Mouse (Mus musculus): ENCODE data around the gene Garnl3.

Gene Garnl3

GRCm38 (mm10) chr2:33131500-33132092 lies at the start of gene Garnl3:
Garnl3 (minus strand) TSS chr2:33131654.
- DNase-seq, result peak; percentile 61

- no peak for DNase-seq
These were observed 48.6 kb upstream of the Garnl3 start for GRCm38 (mm10) chr2:33179930-33180630.

DNA sequence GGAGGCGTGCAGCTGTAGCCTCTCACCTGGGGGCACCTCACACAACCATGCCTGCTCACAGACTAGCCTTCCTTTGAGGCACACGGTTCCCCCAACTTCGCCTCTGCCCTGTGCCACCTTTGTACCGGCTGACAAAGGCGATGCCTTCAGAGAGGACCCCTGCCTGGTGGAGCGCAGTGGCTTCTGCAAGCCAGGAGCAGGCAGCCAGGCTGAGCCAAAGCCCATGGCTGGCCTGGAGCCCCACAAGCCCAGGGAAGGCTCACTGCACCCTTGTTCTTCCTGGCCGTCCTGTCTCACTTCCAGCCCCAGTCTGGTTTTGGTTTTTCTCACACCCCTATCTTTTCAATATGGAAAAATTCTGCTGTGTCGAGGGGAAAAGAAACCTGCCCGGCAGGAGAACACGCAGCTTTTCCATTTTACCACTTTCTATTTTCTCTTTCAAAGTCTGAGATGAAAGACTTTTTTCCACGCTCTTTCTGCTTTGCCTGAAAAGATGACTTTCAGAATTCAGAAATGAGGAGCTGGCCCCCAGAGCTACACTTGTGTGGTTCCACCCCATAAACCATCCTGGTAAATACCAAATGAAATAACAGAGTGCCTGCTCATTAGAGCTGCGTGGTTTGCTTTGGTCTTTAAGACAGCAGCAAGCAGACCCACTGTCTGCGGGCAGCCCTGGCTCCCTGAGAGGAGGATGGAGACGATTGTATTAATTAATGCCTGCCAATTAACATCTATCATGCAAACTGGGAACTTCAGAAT lies 47.9 kb upstream of the Garnl3 start:
- no peak for DNase-seq

DNA sequence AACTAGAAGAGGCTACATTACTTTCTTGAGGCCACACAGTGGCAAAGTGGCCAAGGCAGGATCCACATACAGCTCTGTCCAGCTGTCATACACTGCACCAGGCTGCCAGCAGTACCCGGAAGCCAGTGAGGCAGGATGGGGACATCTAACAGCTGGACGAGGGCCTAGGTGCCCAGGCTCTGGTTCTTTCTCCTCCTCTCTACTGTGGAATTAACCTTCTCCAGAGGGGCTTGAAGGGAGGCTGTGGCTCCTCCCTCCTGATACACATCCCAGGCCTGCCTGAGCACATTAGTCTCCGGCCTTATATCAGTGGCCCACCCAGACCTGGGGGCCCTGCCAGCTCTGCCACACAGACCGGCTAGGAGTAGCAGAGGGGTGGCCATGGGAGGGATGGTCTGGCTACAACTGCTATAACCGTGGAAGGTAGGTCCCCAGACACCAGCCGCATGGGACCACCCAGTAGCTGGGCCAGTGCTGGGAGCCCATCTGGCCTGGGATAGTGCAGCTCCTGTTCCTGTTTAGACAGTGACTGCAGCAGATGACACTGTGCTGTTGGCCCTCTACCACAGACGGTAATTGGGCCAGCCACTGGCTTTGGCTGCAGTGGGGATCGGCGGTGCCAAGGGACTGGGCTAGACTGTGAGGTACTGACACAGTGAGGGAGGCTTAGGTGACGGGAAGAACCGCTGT lies 46.9 kb upstream of the Garnl3 start:
- no peak for DNase-seq

DNA sequence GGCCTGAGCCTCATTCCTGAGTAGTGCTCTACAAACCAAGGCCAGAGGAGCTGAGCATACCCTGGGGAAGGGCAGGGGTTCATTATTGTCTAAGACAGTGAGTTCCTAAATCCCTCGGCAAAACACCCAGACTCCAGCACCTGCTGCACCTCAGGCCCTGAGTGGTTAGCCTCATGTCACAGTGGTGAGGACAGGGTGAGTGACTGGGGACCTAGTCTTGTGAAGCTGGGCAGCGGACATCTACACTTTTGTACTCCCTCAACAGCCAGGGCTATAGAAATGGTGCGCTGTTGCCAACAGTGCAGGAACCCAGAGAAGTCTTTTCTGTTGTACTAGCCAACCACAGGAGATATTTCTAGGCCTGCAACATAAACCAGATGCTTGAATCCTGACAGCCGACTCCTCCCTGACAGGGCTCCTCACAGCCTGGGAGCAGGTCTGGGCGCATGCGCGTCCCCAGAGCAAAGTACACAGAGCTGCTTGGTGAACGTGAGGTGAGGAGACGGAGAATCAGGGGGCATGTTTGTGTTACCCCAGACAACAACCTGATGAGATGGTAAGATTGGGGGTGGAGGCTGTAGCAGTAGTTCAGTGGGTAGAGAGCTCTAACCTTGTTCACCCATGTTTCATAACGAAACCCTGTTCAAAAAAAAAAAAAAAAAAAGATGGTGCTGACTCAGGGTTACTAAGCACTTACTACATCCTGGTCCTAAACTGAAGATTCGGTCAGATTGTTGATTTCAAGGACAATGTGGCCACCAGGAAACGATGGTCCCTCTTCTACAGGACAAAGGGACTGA lies 46.2 kb upstream of the Garnl3 start:
- no peak for DNase-seq

GRCm38 (mm10) chr2:33176921-33177320 lies 45.5 kb upstream of the Garnl3 start:
- DNase-seq, result no peak

DNA sequence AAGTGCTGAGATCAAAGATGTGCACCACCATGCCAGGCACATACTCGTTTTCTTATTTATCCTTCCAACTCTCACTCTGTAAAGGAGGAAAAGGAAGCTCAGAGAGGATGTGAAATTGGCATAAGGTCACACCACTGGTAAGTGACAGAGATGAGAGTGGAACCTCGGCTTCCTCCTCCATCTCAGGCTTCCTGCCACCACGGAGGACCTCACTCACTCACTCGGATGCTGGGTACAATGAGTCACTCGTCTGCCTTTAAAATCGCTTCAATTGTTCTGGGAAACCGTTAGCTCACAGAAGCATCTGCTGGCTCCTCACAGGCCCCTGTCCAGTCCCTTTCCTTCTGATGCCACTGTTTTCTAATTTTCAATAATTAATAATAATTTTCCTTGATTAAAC lies 45.1 kb upstream of the Garnl3 start:
- DNase-seq, result no peak

- DNase-seq, result no peak
These were observed 42.2 kb upstream of the Garnl3 start for GRCm38 (mm10) chr2:33173686-33174085.

DNA sequence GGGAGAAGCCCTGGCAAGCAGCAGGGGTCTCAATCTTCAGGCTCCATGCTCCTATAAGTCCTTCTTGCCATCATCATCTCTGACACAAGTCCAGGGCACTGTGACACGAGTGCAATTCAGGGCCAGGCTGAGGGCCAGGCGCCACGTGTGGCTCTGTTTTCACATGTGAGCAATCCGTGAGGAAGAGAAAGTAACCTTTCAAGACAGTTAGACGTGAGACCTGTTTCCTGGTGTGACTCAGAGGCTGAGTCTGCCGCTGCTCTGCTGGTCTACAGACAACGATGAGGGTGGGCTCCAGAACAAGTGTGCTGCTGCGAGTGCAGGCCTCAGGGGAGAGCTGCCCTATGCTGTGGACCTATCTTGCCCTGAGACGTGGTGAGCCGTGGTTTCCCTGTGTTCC lies 41.7 kb upstream of the Garnl3 start:
- no peak for DNase-seq

DNA sequence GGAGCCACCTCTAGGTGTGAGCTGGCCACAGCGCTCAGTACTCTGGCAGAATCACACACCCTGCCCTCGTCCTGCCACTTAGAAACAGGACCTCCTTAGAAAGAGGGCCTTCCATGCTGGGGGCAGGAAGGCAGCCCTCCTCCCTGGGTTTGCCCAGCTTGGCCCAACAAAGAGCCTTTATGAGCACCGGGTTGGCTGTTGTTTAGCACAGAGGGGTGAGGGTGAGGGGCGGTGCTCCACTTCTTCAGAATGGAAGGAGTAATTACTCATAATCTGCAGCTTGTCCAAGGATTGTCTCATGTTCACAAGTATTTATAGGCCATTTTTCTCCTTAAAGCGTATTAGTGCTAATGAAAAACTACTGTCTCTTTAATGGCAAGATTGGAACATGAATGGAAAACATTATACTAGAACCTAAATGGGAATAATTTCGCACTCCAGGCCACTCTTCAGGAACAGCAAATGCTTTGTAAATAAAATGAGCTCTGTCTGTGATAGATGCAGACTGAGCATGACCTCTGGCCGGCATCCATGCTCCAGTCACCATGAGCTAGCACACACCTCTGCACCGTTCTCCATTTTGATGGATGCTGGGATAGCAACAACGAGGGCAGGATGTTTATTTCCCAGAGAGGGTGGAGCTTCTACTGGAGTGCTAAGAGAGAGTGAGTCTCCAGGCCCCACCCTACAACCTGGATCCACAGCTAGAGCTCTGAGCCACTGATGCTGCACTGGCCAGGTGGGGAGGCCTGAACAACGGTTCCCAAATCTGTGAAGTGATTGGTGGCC lies 39.5 kb upstream of the Garnl3 start:
- DNase-seq, result no peak

DNA sequence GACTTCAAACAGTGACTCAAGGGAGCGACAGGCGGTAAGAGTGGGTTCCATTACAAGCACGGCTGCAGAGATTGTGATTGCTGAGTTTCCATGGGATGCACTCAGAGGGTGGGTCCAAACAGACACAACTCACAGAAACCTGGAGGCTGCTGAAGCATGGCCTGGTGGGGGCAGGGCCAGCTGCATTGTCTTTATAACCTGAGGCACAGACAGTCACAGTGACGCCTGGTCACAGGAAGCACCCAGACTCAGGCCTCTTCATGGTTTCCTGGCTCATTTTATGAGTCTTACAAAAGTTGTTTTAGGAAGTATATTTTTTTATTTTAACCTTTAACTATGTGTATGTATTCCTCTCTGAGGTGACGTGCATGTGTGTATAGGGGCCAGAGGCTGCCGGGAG lies 38.0 kb upstream of the Garnl3 start:
- no peak for DNase-seq

DNA sequence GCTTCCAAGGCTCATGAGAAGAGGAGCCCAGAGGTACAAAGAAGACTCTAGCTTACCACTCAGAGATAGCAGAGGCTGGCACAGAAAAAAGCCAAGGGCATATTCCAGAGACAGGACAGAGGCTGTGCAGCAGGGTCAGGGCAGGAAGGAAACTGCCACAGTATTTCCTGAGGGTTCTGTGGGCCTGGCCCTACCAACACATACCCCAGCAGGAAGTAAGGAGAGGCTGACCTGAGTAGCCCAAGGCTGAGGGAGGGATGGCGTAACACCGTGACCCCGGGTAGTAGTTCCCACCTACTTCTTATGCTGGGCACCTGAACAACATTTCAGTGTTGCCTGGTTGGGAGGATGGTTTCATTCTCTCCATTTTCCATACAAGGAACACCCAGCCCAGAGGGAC lies 35.6 kb upstream of the Garnl3 start:
- no peak for DNase-seq

DNA sequence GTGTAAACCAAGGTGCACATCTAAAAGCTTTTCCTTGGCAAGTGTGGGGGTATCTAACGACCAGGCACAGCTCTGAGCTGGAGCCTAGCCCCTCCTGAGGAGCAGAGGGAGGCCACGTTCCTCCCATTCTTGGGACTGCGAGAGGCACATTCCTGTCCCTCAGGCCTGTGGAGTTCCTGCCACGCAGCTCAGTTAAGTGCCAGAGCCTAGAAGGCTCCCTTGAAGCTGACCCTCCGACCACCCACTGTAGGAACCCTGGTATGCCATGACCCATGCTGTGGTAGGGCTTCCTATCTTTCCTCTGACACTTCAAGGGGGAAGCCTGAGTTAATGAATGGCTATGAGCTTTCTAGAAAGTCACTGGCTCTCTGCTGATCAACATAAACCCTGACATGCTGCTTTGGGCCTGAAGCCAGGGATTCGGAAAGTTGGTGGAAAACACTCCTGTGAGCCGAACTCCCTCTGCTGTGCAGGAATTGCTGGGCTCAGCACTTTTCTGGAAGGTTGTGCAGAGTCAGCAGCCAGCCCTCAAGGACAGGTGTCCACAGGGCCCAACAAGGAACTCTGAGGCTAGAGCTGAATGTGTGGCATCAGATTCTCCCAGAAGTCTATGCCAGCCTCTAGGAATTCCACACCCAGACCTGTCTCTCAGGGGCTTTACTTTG lies 34.4 kb upstream of the Garnl3 start:
- DNase-seq, result no peak

DNA sequence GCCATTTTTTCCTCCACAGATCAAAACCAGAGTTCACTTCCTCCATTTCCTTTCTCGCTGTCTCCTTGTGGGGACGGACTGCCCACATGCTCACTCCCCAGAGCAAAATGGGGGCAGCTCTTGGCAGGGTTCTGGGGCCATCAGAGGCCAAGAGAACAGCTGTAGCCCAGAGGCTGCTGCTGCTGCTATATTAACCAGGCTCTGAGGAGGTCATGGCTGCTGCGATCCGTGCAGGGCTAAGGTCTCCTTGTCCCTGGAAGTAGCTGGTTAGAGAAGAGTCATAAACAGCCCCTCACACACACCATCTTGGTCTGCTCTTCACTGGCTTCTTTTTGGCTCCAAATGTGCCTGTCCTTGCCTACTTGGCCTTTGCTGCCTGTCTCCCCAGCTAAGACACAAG lies 33.8 kb upstream of the Garnl3 start:
- no peak for DNase-seq

GRCm38 (mm10) chr2:33164646-33165045 lies 33.2 kb upstream of the Garnl3 start:
- DNase-seq, result no peak

DNA sequence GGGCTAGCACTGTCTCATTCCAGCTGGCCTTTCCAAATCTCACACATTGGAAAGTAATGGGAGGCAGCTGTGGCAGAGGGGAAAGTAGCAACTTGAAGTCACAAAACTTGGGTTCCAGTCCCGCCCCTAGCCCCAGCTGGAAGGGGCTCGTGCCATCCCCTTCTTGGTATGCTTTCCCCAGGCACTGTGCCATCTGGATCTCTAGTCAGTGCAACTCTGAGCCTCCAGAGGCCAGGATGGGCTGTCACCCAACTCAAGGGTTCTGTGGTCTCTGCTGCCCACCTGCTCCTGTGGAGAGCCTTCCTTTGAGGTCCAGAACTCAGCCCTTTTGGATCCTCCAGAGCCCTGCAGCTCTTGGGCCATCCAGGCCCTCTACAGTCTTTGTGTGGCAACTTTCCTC lies 30.7 kb upstream of the Garnl3 start:
- DNase-seq, result no peak

DNA sequence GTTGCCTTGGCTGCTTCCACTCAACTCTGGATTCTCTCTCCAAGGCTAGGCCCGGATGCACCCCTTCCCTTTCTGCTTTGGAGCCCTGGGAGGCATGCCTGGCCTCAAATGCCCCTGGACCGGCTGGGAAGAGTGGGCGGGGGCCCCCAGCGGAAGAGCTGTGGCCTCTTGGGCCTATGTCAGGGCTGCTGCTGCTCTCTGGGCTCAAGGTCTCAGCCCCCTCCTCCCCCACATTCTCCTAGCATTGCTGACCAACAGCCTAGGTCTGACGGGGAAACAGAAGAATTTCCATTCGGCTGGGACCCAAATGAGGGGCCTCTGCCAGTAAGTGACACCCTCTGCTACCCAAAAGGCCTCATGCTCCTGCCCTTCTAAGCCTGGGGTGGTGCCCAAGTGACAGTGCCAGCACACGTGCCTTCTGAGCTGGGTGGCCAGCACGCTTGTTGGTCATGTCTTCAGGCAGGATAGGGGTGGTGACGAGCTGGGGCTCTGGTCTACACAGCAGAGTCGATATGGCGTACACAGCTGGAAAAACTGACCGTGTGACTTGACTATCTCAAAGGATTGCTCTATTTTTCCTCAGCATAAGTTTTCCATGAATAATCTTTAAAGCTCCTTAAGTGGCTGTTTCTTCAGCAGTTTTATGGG lies 29.0 kb upstream of the Garnl3 start:
- no peak for DNase-seq

GRCm38 (mm10) chr2:33159593-33159992 lies 28.1 kb upstream of the Garnl3 start:
- DNase-seq, result no peak

GRCm38 (mm10) chr2:33158895-33159294 lies 27.4 kb upstream of the Garnl3 start:
- DNase-seq, result no peak

DNA sequence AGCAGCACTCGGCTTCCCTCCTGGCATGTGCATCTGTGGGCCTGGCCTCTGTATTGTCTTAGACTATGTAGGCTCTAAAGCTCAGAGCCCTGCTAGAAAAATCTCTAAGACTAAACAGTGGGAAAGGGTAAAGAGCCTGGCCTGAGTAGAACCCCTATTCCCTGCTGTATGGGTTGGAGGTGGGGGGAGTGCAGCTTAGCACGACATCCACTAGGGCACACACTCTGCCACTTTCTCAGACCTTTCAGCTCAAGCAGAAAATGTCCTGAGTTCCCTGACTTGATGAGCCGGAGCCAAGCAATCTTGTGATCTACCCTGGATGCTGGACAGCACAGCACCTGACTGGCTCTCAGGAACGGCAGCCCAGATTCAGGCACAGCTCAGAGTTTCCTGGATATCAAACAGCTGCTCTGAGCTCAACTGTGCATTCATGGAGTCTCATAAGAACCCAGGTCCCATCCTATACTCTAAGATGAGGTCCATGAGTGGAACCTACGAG lies 24.9 kb upstream of the Garnl3 start:
- DNase-seq, result no peak

Measured in lung, postnatal 14 days (tissue).